Mouse (Mus musculus) thymus, adult 2 months (tissue): Measurements from ENCODE around the gene Tnfrsf8.

Source experiments
- CTCF ChIP-seq: fragments of 200-500 bp; IDR thresholded peaks from 2 replicates; pipeline ENCODE4 v1.5.1; 2012; ENCODE audit warnings: mild to moderate bottlenecking, control low read depth, low read length, moderate library complexity, borderline replicate concordance; ENCODE audit not compliant: control insufficient read depth, poor library complexity, insufficient read depth; ENCODE audit errors: extremely low read depth
- POLR2A ChIP-seq: fragments of 200-500 bp; IDR thresholded peaks from 2 replicates; pipeline ENCODE4 v1.6.1; 2012; ENCODE audit warnings: mild to moderate bottlenecking, low read length, control low read depth, moderate library complexity; ENCODE audit not compliant: control insufficient read depth, poor library complexity, insufficient read depth; ENCODE audit errors: extremely low read depth

- no peak for TF ChIP-seq CTCF
- no peak for TF ChIP-seq POLR2A
Observed at GRCm38 (mm10) chr4:145304109-145304508, 10.9 kb downstream of the Tnfrsf8 start.
